Mouse (Mus musculus): ENCODE results near the gene Commd1. TPM values are rescaled to one million over a fixed set of nuclear protein-coding genes. Genes with fewer than 3 reads are reported as not detected.

Commd1 gene
- polyA plus RNA-seq, 1 experiment from 2014 or later: 444 TPM

DNA sequence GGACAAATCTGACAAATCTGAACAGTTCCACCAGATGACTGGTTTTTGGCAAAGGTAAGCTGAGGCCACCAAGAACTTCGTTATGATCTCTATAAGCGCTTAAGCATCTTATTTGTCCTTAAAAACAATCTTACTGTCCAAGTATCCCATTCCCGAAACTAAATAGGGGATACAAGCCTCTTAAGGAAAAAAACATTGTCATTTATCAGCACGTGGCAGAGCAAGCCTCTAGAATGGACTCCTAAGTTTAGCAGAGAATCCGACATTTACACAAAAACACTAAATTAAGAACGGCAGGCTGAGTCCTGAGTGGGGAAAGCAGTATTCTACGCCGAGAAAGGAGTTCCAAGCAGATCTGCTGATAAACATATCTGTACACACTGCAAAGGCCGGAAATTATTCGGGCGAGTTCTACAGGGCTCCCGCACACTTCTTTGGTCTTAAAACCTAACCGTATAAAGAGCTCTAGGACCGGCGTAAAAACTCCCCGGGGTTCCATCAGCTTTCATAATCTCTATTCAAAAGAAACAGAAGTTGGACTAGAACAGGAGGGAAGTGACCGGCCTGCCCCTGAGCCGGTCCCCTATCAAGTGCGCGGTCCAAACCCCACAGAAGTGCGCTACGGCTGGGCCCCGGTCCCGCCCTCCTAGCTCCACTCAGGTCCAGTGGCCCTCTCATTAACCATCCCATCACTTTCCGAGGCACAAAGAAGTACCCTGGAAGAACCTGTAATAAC is 124.3 kb downstream of the Commd1 start:
- H3K27me3 ChIP-seq (ENCODE audit: control insufficient read depth, insufficient read depth, low read length): peaks cover 3% of the 10 kb centered on the region; the same call in 1 of the 2 replicates
- H3K36me3 ChIP-seq (ENCODE audit: control insufficient read depth, insufficient read depth, low read length): no peaks in the 10 kb centered on the region
- H3K9ac ChIP-seq (replicated peaks; ENCODE audit: low read depth, low read length): no peak overlapping the region
- WGBS: 23% methylated on average over 25 of the region's 25 CpGs
- no peaks in the 10 kb centered on the region for H3K4me1 ChIP-seq (ENCODE audit: control insufficient read depth, insufficient read depth, low read length)
- peak overlapping the region; percentile 72 for H3K4me3 ChIP-seq (ENCODE audit: low read depth, low read length)
- ATAC-seq (ENCODE audit: insufficient number of reproducible peaks, insufficient read depth, low FRiP score, low read depth): no peak
- H3K27ac ChIP-seq (ENCODE audit: low read length): no peak overlapping the region
- no peaks in the 10 kb centered on the region for H3K9me3 ChIP-seq (ENCODE audit: control insufficient read depth, low read depth, low read length)
- H3K4me2 ChIP-seq (replicated peaks; ENCODE audit: low read depth, low read length): peak overlapping the region; percentile 81

DNA sequence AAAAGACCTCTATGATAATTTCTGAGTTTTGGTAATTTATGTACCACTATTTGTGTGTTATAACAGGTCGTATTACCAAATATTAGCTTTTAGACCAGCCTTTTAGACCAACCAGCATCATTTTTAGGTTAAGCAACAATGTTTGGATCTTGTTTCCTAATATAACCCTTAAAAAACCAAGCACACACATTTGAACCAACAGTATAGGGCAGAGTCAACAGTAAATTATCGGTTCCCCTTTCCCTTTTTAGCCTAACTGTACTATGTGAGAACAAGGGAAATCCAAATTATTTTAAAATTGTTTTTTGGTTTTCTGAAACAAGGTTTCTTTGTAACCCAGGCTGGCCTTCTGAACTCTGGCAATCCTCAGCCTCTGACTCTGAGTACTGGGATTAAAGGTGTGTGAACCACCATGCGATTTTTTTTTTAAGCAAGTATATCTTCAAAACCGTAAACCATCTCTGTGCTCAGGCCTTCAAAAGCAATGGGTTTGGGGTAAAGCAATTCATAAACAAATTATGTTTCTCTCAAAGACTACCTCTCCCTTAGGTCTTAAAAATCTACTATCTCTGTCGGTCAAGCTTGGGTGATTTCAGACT is 125.0 kb downstream of the Commd1 start:
- H3K9me3 ChIP-seq (ENCODE audit: control insufficient read depth, low read depth, low read length): no peaks in the 10 kb centered on the region
- H3K27me3 ChIP-seq (ENCODE audit: control insufficient read depth, insufficient read depth, low read length): peaks cover 3% of the 10 kb centered on the region; the same call in 1 of the 2 replicates
- H3K36me3 ChIP-seq (ENCODE audit: control insufficient read depth, insufficient read depth, low read length): no peaks in the 10 kb centered on the region
- 78% methylated on average over 5 of the region's 5 CpGs for WGBS
- H3K4me3 ChIP-seq (ENCODE audit: low read depth, low read length): no peak overlapping the region
- H3K9ac ChIP-seq (replicated peaks; ENCODE audit: low read depth, low read length): no peak overlapping the region
- no peaks in the 10 kb centered on the region for H3K4me1 ChIP-seq (ENCODE audit: control insufficient read depth, insufficient read depth, low read length)
- no peak overlapping the region for H3K27ac ChIP-seq (ENCODE audit: low read length)
- H3K4me2 ChIP-seq (replicated peaks; ENCODE audit: low read depth, low read length): peak overlapping the region; percentile 81
- no peak for ATAC-seq (ENCODE audit: insufficient number of reproducible peaks, insufficient read depth, low FRiP score, low read depth)

DNA sequence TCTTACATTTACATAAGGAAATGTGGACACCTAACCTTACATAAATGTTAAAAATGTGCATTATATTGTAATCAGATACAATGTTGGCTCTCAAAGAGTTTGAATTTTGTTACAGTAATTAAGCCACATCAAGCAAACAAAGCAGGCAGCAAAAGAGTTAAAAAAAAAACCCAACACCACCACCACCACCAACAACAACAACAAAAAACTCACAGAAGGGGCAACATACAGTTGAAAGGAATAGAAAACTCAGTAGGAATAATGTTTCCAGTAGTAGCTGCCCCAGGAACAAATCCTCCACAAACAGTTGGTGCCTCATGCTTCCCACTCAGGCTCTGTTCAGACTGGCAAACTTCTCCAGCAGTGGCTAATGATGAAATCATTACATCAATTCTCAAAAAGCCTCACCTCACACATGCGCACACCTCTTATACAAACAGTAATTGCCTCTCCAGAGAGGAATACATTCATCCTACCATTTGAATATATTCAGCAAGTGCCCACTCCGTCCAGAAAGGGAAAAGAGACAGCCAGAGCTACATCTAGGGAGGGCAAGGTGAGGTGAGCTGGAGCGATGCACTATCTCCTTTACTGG is 125.7 kb downstream of the Commd1 start:
- no peaks in the 10 kb centered on the region for H3K36me3 ChIP-seq (ENCODE audit: control insufficient read depth, insufficient read depth, low read length)
- H3K4me3 ChIP-seq (ENCODE audit: low read depth, low read length): no peak overlapping the region
- no peaks in the 10 kb centered on the region for H3K9me3 ChIP-seq (ENCODE audit: control insufficient read depth, low read depth, low read length)
- no peak for ATAC-seq (ENCODE audit: insufficient number of reproducible peaks, insufficient read depth, low FRiP score, low read depth)
- no peak overlapping the region for H3K9ac ChIP-seq (replicated peaks; ENCODE audit: low read depth, low read length)
- H3K27ac ChIP-seq (ENCODE audit: low read length): no peak overlapping the region
- no peaks in the 10 kb centered on the region for H3K4me1 ChIP-seq (ENCODE audit: control insufficient read depth, insufficient read depth, low read length)
- WGBS: 71% methylated on average over 3 of the region's 3 CpGs
- H3K27me3 ChIP-seq (ENCODE audit: control insufficient read depth, insufficient read depth, low read length): peaks cover 3% of the 10 kb centered on the region; the same call in 1 of the 2 replicates
- no peak overlapping the region for H3K4me2 ChIP-seq (replicated peaks; ENCODE audit: low read depth, low read length)

DNA sequence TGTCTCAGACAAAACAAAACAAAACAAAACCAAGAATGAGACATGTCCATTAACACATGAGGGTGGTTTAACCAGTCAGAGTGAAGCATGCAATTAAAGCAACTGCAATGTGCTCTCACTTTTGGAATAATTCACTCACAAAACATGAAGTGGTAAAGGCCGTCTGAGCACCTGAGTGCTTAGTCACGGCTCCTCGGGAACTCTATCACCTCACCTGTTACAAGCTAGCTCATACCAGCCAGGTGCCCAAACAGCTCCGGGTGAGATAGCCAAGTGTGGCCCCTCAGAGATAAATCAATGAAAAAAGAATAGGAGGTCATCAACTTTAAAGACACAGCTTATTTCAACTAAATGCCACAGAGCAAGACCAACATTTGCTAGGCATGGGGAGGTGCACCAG is 127.6 kb downstream of the Commd1 start:
- no peaks in the 10 kb centered on the region for H3K9me3 ChIP-seq (ENCODE audit: control insufficient read depth, low read depth, low read length)
- peaks cover 3% of the 10 kb centered on the region; the same call in 1 of the 2 replicates for H3K27me3 ChIP-seq (ENCODE audit: control insufficient read depth, insufficient read depth, low read length)
- no peak overlapping the region for H3K27ac ChIP-seq (ENCODE audit: low read length)
- 74% methylated on average over 4 of the region's 4 CpGs for WGBS
- no peak for ATAC-seq (ENCODE audit: insufficient number of reproducible peaks, insufficient read depth, low FRiP score, low read depth)
- no peak overlapping the region for H3K9ac ChIP-seq (replicated peaks; ENCODE audit: low read depth, low read length)
- peaks cover 9% of the 10 kb centered on the region; the same call in 1 of the 2 replicates for H3K4me1 ChIP-seq (ENCODE audit: control insufficient read depth, insufficient read depth, low read length)
- H3K4me3 ChIP-seq (ENCODE audit: low read depth, low read length): no peak overlapping the region
- H3K36me3 ChIP-seq (ENCODE audit: control insufficient read depth, insufficient read depth, low read length): no peaks in the 10 kb centered on the region
- H3K4me2 ChIP-seq (replicated peaks; ENCODE audit: low read depth, low read length): no peak overlapping the region

DNA sequence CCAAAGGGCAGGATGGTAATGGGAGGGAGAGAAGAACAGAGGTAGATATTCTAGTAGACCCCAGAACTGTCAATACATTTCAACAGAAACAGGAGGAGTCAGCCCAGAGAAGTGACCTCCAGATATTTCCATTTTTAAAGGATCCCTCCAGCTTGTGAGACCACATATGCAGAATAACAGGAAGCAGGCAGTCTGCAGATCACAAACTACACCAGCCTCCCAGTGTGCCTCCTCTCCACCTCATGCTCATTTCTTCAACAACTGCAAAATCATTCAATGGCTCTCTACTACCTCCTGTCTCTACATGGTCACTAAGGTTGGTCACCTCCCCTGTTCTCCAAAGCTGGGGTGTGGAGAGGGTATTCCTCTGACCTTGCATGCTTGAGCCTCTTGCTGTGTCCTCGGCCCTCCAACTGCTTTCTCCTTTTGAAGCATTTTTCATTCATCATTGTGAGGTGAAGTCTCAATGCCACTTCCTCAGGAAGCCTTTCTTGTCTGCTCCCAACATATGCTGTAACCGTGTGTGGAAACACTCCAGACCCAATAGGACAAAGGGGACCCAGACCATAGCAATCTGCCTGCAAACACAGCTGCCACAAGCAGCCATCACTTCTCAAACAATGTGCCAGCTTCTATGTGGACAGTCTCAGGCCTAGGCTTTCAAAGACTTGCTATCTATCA is 128.6 kb downstream of the Commd1 start:
- Histone ChIP-seq H3K27ac (ENCODE audit: low read length) (no peak overlapping the region), H3K4me3 (ENCODE audit: low read depth, low read length) (no peak overlapping the region), H3K9ac (replicated peaks; ENCODE audit: low read depth, low read length) (no peak overlapping the region), H3K27me3 (ENCODE audit: control insufficient read depth, insufficient read depth, low read length) (no peaks in the 10 kb centered on the region), H3K4me2 (replicated peaks; ENCODE audit: low read depth, low read length) (no peak overlapping the region), H3K4me1 (ENCODE audit: control insufficient read depth, insufficient read depth, low read length) (peaks cover 10% of the 10 kb centered on the region; the same call in 1 of the 2 replicates), H3K36me3 (ENCODE audit: control insufficient read depth, insufficient read depth, low read length) (no peaks in the 10 kb centered on the region), H3K9me3 (ENCODE audit: control insufficient read depth, low read depth, low read length) (no peaks in the 10 kb centered on the region)
- 47% methylated on average over 2 of the region's 2 CpGs for WGBS
- ATAC-seq (ENCODE audit: insufficient number of reproducible peaks, insufficient read depth, low FRiP score, low read depth): no peak

DNA sequence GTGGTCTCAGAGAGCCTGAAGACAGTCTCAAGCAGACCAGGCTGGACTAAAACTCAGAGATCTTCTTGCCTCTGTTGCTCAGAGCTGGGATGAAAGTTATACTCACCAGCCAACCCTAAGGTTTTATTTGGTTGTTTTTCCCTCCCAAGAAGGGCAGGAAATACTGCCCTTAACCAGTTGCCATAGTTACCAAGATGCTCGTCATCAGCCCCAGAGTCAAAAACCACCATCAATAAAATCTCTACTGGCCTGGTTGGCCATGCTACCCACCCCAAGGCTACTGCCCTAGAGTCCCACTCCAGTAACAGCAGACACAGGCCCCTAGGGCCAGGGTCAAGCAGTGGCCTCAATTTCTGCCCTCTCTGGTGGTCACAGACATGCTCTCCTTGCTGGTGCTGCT is 129.7 kb downstream of the Commd1 start:
- no peaks in the 10 kb centered on the region for H3K36me3 ChIP-seq (ENCODE audit: control insufficient read depth, insufficient read depth, low read length)
- peaks cover 13% of the 10 kb centered on the region; the same call in 1 of the 2 replicates for H3K4me1 ChIP-seq (ENCODE audit: control insufficient read depth, insufficient read depth, low read length)
- no peak overlapping the region for H3K4me2 ChIP-seq (replicated peaks; ENCODE audit: low read depth, low read length)
- H3K9me3 ChIP-seq (ENCODE audit: control insufficient read depth, low read depth, low read length): no peaks in the 10 kb centered on the region
- H3K27me3 ChIP-seq (ENCODE audit: control insufficient read depth, insufficient read depth, low read length): no peaks in the 10 kb centered on the region
- no peak for ATAC-seq (ENCODE audit: insufficient number of reproducible peaks, insufficient read depth, low FRiP score, low read depth)
- H3K27ac ChIP-seq (ENCODE audit: low read length): no peak overlapping the region
- WGBS: 79% methylated on average over 1 of the region's 1 CpGs
- no peak overlapping the region for H3K9ac ChIP-seq (replicated peaks; ENCODE audit: low read depth, low read length)
- H3K4me3 ChIP-seq (ENCODE audit: low read depth, low read length): no peak overlapping the region

DNA sequence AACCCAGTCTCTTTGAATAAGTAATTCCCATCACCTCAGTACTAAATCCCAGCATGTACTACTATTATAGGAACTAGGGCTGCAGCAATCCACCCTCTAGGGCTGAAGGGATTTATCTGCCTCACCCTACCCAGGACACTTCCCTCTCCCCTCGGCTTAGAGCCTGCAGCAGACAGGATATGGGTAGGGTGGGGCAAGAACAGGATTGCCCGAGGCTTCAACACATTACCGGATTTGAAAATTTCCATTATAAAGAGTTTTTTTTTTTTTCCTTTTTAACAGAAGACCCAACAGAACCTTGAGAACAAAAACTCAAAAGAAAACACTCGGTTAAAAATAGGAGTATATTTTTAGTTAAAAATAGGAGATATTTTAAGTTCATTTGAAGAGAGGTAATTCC is 130.8 kb downstream of the Commd1 start:
- H3K9me3 ChIP-seq (ENCODE audit: control insufficient read depth, low read depth, low read length): no peaks in the 10 kb centered on the region
- no peak overlapping the region for H3K4me2 ChIP-seq (replicated peaks; ENCODE audit: low read depth, low read length)
- no peak overlapping the region for H3K9ac ChIP-seq (replicated peaks; ENCODE audit: low read depth, low read length)
- no peaks in the 10 kb centered on the region for H3K36me3 ChIP-seq (ENCODE audit: control insufficient read depth, insufficient read depth, low read length)
- no peak for ATAC-seq (ENCODE audit: insufficient number of reproducible peaks, insufficient read depth, low FRiP score, low read depth)
- peaks cover 13% of the 10 kb centered on the region; the same call in 1 of the 2 replicates for H3K4me1 ChIP-seq (ENCODE audit: control insufficient read depth, insufficient read depth, low read length)
- H3K4me3 ChIP-seq (ENCODE audit: low read depth, low read length): no peak overlapping the region
- WGBS: 52% methylated on average over 4 of the region's 4 CpGs
- no peaks in the 10 kb centered on the region for H3K27me3 ChIP-seq (ENCODE audit: control insufficient read depth, insufficient read depth, low read length)
- H3K27ac ChIP-seq (ENCODE audit: low read length): no peak overlapping the region

DNA sequence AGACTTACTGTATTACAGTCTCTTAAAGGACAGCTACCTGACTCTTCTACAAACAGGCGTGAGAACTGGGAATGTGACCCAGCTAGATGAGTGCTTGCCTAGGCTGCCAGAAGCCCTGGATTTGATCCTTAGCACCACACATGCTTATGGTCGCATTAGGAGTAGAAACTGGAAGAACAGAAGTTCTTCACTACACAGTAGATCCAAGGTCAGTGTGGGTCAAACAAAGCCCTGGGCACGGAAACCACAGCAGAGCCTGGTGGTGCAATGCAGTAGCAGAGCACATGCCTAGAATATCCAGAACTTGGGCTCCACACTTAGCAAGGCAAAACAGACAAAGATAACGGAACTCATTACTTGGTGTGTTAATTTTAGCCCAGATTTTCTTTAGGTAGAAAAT is 132.1 kb downstream of the Commd1 start:
- no peak for ATAC-seq (ENCODE audit: insufficient number of reproducible peaks, insufficient read depth, low FRiP score, low read depth)
- Histone ChIP-seq H3K27ac (ENCODE audit: low read length) (no peak overlapping the region), H3K9ac (replicated peaks; ENCODE audit: low read depth, low read length) (no peak overlapping the region), H3K27me3 (ENCODE audit: control insufficient read depth, insufficient read depth, low read length) (no peaks in the 10 kb centered on the region), H3K4me3 (ENCODE audit: low read depth, low read length) (no peak overlapping the region), H3K4me1 (ENCODE audit: control insufficient read depth, insufficient read depth, low read length) (peaks cover 13% of the 10 kb centered on the region; the same call in 1 of the 2 replicates), H3K36me3 (ENCODE audit: control insufficient read depth, insufficient read depth, low read length) (no peaks in the 10 kb centered on the region), H3K9me3 (ENCODE audit: control insufficient read depth, low read depth, low read length) (no peaks in the 10 kb centered on the region), H3K4me2 (replicated peaks; ENCODE audit: low read depth, low read length) (no peak overlapping the region)
- 76% methylated on average over 4 of the region's 4 CpGs for WGBS

Data from stomach, embryonic 14.5 days (tissue).